Mouse (Mus musculus) cerebral cortex, adult 2 months (tissue): Measurements from ENCODE around the gene Actn1.

ENCODE experiments used
- WGBS: fragments of 180-500 bp; shearing (Covaris S2); methylation state at CpG from one replicate; pipeline ENCODE4 v1.1.7; 2018; 5-methylcytosine and 5-hydroxymethylcytosine counted together

Gene Actn1

GRCm38 (mm10) chr12:80259216-80260055 is 735 bp downstream of the Actn1 start:
- WGBS, result 2% methylated on average over 64 of the region's 64 CpGs

GRCm38 (mm10) chr12:80258520-80259215 is 1.5 kb downstream of the Actn1 start:
- WGBS, result 5% methylated on average over 22 of the region's 22 CpGs

DNA sequence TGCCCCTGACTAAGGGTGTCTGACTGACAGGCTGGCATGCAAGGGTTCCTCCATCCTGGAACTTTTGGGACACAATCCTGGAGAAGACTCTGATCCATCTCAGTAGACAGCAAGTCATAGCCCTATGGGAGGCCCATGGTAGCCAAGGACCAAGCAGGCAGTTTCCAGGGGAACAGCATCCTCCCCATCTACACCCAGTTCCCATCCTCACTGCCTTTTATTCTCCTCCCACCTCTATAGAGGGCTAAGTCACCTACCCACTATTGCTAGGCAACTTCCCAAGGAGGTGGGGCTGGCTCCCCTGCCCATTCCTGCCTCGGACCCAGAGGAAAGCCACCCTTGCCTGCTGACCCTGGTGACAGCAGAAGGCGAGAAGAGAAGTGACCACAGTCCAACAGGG is 8.2 kb downstream of the Actn1 start:
- 71% methylated on average over 2 of the region's 2 CpGs for WGBS

DNA sequence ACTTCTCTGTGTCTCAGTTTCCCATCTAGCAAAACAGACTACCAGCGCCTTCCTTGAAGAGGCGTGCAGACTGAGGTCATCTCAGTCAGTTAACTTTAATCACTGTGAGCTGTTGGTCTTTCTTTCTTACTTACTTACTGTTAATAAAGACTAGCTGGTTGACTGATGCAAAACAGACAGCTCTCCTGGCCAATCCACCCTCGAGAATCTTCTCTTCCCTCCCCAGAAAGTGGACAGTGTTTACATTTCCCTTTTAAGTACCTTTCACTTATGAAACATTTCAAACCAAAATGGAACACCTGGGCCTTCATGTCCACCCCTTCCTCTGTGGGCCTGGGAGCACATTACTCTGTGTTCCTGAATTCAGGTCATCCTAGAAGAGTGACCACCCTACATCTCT is 8.6 kb downstream of the Actn1 start:
- 78% methylated on average over 3 of the region's 3 CpGs for WGBS

GRCm38 (mm10) chr12:80249539-80249938 is 10.6 kb downstream of the Actn1 start:
- WGBS, result 55% methylated on average over 6 of the region's 6 CpGs

GRCm38 (mm10) chr12:80247067-80247466 is 13.1 kb downstream of the Actn1 start:
- WGBS, result 41% methylated on average over 5 of the region's 5 CpGs

GRCm38 (mm10) chr12:80246505-80246904 is 13.7 kb downstream of the Actn1 start:
- 23% methylated on average over 2 of the region's 2 CpGs for WGBS

DNA sequence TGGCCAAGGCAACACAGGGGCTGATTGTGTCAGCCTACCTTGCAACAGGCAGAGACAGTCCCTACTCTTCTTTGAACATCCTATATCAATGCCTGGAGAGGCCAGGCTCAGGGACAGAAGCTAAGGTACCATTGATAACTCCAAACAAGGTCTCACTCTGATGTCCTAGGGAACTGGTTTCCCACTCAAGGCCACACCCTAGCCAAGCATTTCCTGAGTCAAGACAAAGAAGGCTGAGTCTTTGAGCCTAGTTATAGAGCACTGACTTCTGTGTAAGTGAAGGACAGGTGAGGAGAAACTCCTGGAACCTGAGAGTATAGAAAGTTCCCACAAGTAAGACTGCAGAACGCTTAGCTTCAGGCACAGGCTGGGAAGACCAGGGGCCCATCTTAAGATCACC is 15.4 kb downstream of the Actn1 start:
- 97% methylated on average over 1 of the region's 1 CpGs for WGBS

DNA sequence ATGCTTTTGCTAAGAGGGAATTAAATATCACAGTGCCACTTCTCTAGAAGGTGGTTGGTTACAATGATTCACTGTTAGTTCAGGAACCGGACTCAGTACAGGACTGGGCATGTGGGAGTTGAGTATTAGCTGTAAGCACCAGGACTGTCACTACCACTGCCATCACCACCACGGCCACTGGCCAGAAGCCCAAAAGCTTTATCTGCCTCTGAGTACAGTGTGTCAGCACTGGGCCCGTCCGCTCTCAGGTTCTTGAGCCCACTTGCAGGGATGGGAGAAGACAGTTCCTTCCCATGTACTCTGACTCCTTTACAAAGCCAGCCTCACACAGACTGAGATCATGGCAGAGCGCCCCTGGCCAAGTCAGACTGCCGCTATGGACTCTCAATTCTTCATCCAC is 16.0 kb downstream of the Actn1 start:
- 79% methylated on average over 6 of the region's 6 CpGs for WGBS

DNA sequence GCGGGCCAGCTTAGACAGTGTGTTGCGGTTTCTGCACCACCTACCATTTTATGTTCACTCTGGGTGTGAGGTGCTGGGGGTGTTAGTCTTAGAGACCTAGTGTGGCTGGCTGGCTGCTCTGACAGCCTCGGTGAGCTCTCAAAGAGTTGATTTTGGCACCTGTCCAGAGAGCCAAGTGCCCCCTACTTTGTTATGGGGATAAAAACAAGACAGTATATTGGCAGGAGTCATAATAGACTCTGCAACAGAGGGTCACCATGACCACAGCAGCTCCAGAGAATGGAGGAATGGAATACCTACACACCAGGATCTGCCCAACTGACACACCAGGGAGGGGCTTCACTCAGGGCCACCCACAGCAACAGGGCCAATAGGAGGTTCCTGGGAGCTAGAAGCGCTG is 16.8 kb downstream of the Actn1 start:
- 61% methylated on average over 4 of the region's 4 CpGs for WGBS

GRCm38 (mm10) chr12:80239445-80239844 is 20.7 kb downstream of the Actn1 start:
- 62% methylated on average over 5 of the region's 5 CpGs for WGBS

DNA sequence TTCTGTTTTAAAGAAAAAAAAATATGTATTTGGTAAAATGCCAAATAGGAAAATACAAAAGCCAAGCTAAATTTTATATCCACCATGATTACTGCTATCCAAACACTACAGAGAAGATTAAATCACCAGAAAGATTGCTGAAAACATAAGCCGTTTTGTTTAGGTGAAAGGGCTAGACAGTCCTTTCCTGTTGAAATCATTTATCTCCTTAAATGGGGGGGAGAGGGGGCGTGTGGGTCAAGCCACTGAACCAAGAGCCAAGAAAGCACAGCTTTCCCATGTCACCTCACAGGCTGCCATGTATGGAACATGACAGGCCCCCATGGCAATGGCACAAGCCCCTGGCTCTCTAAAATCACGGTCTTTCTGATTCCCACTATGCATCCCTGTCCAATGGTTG is 21.6 kb downstream of the Actn1 start:
- WGBS, result 75% methylated on average over 3 of the region's 3 CpGs

DNA sequence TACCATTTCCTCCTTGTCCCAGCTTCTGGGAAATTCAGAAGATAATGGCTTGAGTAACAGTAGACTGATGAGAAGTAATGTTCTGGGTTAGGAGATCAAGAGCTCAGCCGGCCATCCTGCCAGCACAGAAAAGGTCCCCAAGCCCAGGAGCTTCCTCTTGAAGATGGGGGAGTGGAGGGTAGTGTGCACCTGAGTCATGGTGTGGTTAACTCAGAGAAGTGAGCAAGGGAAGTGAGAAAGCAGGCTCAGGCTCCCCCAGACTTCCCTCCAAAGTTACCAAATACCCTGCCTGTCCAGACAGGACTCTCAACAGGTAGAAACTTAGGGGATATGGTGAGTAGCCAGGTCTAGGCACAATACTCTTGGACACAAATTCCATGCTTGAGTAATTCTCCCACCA is 24.9 kb downstream of the Actn1 start:
- WGBS, result 88% methylated on average over 1 of the region's 1 CpGs

DNA sequence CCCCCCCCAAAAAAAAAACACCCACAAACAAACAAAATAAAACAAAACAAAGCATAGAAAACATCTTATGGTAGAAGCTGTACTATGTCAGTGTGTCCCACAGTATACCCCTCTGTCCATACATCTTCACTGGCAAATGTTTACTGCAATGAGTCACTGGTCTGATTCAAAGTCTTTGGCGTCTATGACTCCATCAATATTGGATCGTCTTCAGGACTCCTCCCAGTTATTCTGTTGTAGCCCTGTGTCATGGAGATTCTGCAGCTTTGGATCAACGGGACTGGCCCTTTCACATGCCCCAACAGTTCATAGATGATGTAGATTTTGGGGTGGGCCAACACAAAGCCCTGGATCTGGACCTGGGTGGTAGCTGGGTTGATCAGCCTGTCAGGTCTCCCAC is 25.9 kb downstream of the Actn1 start:
- 89% methylated on average over 3 of the region's 3 CpGs for WGBS

DNA sequence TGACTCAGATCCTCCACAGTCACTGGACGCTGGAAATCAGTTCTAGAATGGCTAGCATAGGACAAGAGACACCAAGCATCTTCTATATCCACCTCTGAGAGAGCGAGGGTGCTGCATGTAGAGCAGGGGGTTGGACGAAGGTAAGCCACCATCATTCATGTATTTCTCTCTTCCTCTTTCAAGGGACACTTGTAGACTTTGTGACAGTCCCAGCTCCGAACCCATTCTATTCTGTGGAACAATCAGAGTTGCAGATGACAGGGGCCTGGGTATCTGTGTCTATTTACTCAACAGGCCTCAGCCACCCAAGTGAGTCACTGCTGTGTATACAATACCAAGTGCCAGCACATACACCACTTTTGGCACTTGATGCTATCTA is 27.3 kb downstream of the Actn1 start:
- WGBS, result 95% methylated on average over 4 of the region's 4 CpGs

GRCm38 (mm10) chr12:80232076-80232839 is 27.9 kb downstream of the Actn1 start:
- 91% methylated on average over 9 of the region's 9 CpGs for WGBS

GRCm38 (mm10) chr12:80231317-80231716 is 28.9 kb downstream of the Actn1 start:
- 49% methylated on average over 5 of the region's 5 CpGs for WGBS

DNA sequence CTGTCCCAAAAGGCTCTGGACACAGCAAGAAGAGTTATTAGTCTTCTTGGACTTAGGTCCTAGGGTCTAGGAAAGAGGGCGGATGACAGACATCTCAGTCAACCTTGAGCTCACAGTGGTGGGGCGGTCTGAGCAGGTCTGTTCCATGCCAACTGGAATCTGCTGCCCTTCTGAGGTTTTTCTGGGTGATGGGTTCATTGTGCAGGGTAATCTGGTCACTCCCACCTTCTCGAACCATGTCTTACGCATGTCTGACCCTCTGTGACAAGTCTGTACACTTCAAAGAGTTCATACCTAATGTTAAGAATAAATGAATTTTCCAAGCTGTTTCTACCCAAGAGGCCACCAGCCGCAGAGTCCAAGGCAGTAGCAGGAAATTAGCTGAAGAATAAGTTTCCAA is 29.3 kb downstream of the Actn1 start:
- 72% methylated on average over 5 of the region's 5 CpGs for WGBS

DNA sequence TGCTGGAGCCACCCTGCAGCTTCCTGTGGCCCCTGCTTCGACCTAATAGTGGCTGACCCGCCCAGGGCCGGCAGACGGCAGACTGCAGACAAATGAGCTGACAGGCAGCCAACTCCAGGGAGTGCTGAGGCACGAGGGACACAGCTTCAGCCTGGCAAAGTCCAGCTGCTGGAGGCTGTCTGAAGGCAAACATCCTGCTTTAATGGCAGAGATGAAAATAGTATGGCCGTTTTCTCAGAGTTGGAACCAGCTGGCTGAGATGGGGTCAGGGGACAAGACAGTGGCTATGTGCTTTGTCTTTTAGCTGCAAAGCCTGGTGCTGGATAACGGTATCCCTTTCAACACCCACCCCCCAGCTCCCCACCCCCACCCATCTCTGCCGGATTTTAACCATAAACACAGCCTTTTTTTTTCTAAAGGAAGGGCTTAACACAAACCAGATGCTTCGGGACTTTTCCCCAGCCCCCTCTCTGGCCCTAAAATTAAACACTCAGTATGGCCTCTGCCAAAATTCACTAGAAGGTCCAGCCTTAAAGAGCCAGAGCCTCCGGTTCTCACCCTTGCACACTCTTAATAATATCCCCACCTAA is 30.0 kb downstream of the Actn1 start:
- 4% methylated on average over 10 of the region's 10 CpGs for WGBS

DNA sequence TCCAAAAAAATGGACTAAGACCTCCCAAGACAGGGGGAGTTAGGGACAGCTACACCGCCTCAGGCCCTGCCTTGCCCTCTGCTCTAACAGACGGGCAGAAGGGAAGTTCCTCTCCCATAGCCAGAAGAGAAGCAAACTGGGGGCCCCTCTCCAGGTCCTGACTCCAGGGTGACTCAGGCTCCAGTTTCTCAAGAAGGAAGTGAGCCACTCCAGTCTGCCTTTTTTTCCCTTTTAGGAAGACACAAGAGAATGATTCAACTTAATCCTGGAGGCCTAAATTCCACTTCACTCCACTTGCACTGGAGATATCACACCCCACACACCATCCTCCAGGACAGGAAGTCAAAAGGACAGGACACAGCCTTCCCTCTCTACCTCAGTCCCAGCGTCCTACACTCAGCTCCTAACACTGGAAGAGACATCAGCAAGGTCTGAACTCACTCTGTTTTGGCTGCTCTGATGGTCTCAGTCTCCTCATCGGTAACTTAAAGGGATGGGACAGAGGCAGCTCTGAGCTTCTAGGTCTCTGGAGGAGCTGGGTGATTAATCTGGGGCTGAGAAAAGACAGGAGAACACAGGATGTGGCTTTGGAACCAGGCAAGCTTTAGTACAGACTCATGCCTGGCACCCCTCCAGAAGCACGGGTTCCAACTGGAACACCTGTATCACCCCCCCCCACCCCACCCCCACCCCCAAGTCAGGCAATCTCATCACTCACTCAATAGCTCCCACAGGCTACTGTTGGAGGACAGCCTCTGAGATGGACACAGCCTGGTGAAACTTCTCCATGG is 31.0 kb downstream of the Actn1 start:
- WGBS, result 60% methylated on average over 5 of the region's 5 CpGs

DNA sequence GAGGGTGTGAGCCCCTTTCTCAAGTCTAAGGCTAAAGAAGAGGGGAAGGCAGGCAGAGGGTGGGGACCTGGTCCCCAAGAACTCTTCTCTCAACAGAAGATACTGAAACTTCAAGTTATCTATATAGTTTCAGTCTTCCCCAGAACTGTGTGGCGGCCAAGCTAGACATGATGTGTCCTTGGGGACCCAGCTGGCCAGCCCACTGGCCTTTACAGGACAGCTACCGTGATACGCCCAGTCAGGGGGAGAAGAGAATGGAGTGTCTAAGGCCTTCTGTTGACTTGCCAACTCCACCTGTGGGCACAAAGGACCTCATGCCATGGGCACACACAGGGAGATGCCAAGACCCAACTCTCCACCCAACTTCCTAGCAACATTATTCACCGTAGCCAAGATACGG is 31.8 kb downstream of the Actn1 start:
- WGBS, result 83% methylated on average over 5 of the region's 5 CpGs
